Mouse (Mus musculus) lung, embryonic 14.5 days (tissue): ENCODE results near the gene Dusp1. TPM values are rescaled to one million over a fixed set of nuclear protein-coding genes. Genes with fewer than 3 reads are reported as not detected.
A peak's percentile ranks its signal among the peaks of the same experiment; 100 is the strongest.

Experiments
- ATAC-seq: fragments of 200-750 bp; cut with Nextera tagmentation; 2 replicates; pipeline ENCODE4 v1.8.0; 2017; ENCODE audit warnings: mild to moderate bottlenecking, moderate TSS enrichment, moderate library complexity; ENCODE audit not compliant: insufficient read depth
- DNase-seq: peaks from one replicate; pipeline ENCODE4 v3.0.0-alpha.2; 2015
- H3K27ac ChIP-seq: fragments of 300-500 bp; sonication (generic); 2 replicates; pipeline ENCODE4 v1.5.1; 2014; ENCODE audit warnings: low read depth, mild to moderate bottlenecking, moderate library complexity
- H3K27me3 ChIP-seq: fragments of 300-500 bp; sonication (generic); 2 replicates; pipeline ENCODE4 v1.6.1; 2014; ENCODE audit warnings: low read length, control low read depth; ENCODE audit not compliant: insufficient read depth
- H3K36me3 ChIP-seq: fragments of 300-500 bp; sonication (generic); 2 replicates; pipeline ENCODE4 v1.6.1; 2014; ENCODE audit warnings: control low read depth; ENCODE audit not compliant: insufficient read depth
- H3K4me1 ChIP-seq: fragments of 300-500 bp; sonication (generic); 2 replicates; pipeline ENCODE4 v1.6.1; 2014; ENCODE audit warnings: antibody characterized with exemption, control low read depth; ENCODE audit not compliant: insufficient read depth
- H3K4me2 ChIP-seq: fragments of 300-500 bp; sonication (generic); 2 replicates; pipeline ENCODE4 v1.6.1; 2014; ENCODE audit warnings: mild to moderate bottlenecking
- H3K4me3 ChIP-seq: fragments of 300-500 bp; sonication (generic); 2 replicates; pipeline ENCODE4 v1.5.1; 2014; ENCODE audit warnings: low read depth, low read length
- H3K9ac ChIP-seq: fragments of 300-500 bp; sonication (generic); 2 replicates; pipeline ENCODE4 v1.6.1; 2014
- H3K9me3 ChIP-seq: fragments of 300-500 bp; sonication (generic); 2 replicates; pipeline ENCODE4 v1.6.1; 2016; ENCODE audit warnings: low read depth, low read length, control low read depth
- CTCF ChIP-seq: IDR thresholded peaks from 2 replicates; pipeline ENCODE4 v1.5.1; 2016; ENCODE audit warnings: antibody characterized with exemption, low read depth
- WGBS: fragments of 180-500 bp; shearing (Covaris S2); extraction: QIAGEN DNeasy Blood & Tissue Kit; methylation state at CpG from one replicate; pipeline ENCODE4 v1.1.7; 2014; 5-methylcytosine and 5-hydroxymethylcytosine counted together
- polyA plus RNA-seq: library from polyadenylated mRNA; unstranded; fragments of >200 nt; fragmentation: Nextera tagmentation; extraction: Ambion mirVana; gene quantifications from 2 replicates; pipeline ENCODE4 v1.2.1, GENCODE M21; 2014

The Dusp1 gene
- polyA plus RNA-seq, 1 experiment from 2014 or later = 24.5 TPM

- no peaks in the 10 kb centered on the region for H3K36me3 ChIP-seq
- TF ChIP-seq CTCF = no peak
- no peak overlapping the region for H3K4me3 ChIP-seq
- peak overlapping the region; percentile 81 for H3K27ac ChIP-seq
- H3K9me3 ChIP-seq = no peaks in the 10 kb centered on the region
- peak overlapping the region; percentile 15; the same call in 1 of the 2 replicates for H3K4me2 ChIP-seq
- WGBS = 21% methylated on average over 7 of the region's 7 CpGs
- no peaks in the 10 kb centered on the region for H3K4me1 ChIP-seq
- H3K9ac ChIP-seq = no peak overlapping the region
- peak; percentile 80 for DNase-seq
- H3K27me3 ChIP-seq = no peaks in the 10 kb centered on the region
- no peak for ATAC-seq
These were observed 14.2 kb downstream of the Dusp1 start for GRCm38 (mm10) chr17:26547771-26548170.

GRCm38 (mm10) chr17:26544319-26544963, 17.5 kb downstream of the Dusp1 start:
- DNase-seq = peak; percentile 50
- 60% methylated on average over 8 of the region's 8 CpGs for WGBS
- no peak overlapping the region for H3K27ac ChIP-seq

GRCm38 (mm10) chr17:26540083-26540482, 21.8 kb downstream of the Dusp1 start:
- Histone ChIP-seq H3K27ac (no peak overlapping the region), H3K4me2 (no peak overlapping the region), H3K27me3 (no peaks in the 10 kb centered on the region), H3K4me3 (no peak overlapping the region), H3K9me3 (no peaks in the 10 kb centered on the region), H3K9ac (no peak overlapping the region), H3K36me3 (no peaks in the 10 kb centered on the region), H3K4me1 (no peaks in the 10 kb centered on the region)
- TF ChIP-seq CTCF = no peak
- DNase-seq = no peak
- WGBS = 74% methylated on average over 5 of the region's 5 CpGs
- ATAC-seq = no peak

More at GRCm38 (mm10) chr17:26544319-26544963, 17.5 kb downstream of the Dusp1 start:
- no peak overlapping the region for H3K4me2 ChIP-seq
- H3K36me3 ChIP-seq = no peaks in the 10 kb centered on the region
- H3K4me1 ChIP-seq = no peaks in the 10 kb centered on the region
- H3K4me3 ChIP-seq = no peak overlapping the region
- no peak for ATAC-seq
- no peak overlapping the region for H3K9ac ChIP-seq
- H3K27me3 ChIP-seq = no peaks in the 10 kb centered on the region
- TF ChIP-seq CTCF = no peak
- no peaks in the 10 kb centered on the region for H3K9me3 ChIP-seq

- Histone ChIP-seq H3K27ac (no peak overlapping the region), H3K27me3 (no peaks in the 10 kb centered on the region), H3K36me3 (no peaks in the 10 kb centered on the region), H3K4me1 (0 out of 2 replicates have a peak, but pooled peaks cover 2% of the 10 kb centered on the region), H3K9ac (no peak overlapping the region), H3K4me3 (no peak overlapping the region), H3K9me3 (no peaks in the 10 kb centered on the region), H3K4me2 (0 out of 2 replicates have a peak overlapping the region, but pooled peaks have one; percentile 2)
- WGBS = 24% methylated on average over 6 of the region's 6 CpGs
- no peak for TF ChIP-seq CTCF
- DNase-seq (peak; percentile 66), ATAC-seq (no peak)
These were observed 24.0 kb downstream of the Dusp1 start for GRCm38 (mm10) chr17:26537722-26538471.

GRCm38 (mm10) chr17:26535251-26536136, 26.4 kb downstream of the Dusp1 start:
- 0 out of 2 replicates have a peak, but pooled peaks cover 2% of the 10 kb centered on the region for H3K4me1 ChIP-seq
- ATAC-seq = no peak
- H3K36me3 ChIP-seq = no peaks in the 10 kb centered on the region
- no peak overlapping the region for H3K27ac ChIP-seq
- H3K9ac ChIP-seq = no peak overlapping the region
- no peak overlapping the region for H3K4me3 ChIP-seq
- 62% methylated on average over 7 of the region's 7 CpGs for WGBS
- H3K4me2 ChIP-seq = no peak overlapping the region
- DNase-seq = no peak
- H3K9me3 ChIP-seq = no peaks in the 10 kb centered on the region
- TF ChIP-seq CTCF = no peak
- H3K27me3 ChIP-seq = no peaks in the 10 kb centered on the region

- no peak overlapping the region for H3K9ac ChIP-seq
- ATAC-seq (no peak), DNase-seq (no peak)
- H3K9me3 ChIP-seq = no peaks in the 10 kb centered on the region
- no peak overlapping the region for H3K4me2 ChIP-seq
- H3K27ac ChIP-seq = no peak overlapping the region
- WGBS = 82% methylated on average over 5 of the region's 5 CpGs
- no peaks in the 10 kb centered on the region for H3K36me3 ChIP-seq
- H3K4me1 ChIP-seq = 0 out of 2 replicates have a peak, but pooled peaks cover 2% of the 10 kb centered on the region
- no peak for TF ChIP-seq CTCF
- H3K4me3 ChIP-seq = no peak overlapping the region
- H3K27me3 ChIP-seq = no peaks in the 10 kb centered on the region
These were observed 27.2 kb downstream of the Dusp1 start for GRCm38 (mm10) chr17:26534695-26535094.
